Mouse (Mus musculus): ENCODE measurements around the gene Synj2. TPM values are rescaled to one million over a fixed set of nuclear protein-coding genes. Genes with fewer than 3 reads are reported as not detected.
A peak's percentile ranks its signal among the peaks of the same experiment; 100 is the strongest.

The Synj2 gene
- polyA plus RNA-seq (2016; fragmentation: Nextera tagmentation; extraction: Ambion mirVana), result 0.59 and 1.4 TPM in 2 replicates

DNA sequence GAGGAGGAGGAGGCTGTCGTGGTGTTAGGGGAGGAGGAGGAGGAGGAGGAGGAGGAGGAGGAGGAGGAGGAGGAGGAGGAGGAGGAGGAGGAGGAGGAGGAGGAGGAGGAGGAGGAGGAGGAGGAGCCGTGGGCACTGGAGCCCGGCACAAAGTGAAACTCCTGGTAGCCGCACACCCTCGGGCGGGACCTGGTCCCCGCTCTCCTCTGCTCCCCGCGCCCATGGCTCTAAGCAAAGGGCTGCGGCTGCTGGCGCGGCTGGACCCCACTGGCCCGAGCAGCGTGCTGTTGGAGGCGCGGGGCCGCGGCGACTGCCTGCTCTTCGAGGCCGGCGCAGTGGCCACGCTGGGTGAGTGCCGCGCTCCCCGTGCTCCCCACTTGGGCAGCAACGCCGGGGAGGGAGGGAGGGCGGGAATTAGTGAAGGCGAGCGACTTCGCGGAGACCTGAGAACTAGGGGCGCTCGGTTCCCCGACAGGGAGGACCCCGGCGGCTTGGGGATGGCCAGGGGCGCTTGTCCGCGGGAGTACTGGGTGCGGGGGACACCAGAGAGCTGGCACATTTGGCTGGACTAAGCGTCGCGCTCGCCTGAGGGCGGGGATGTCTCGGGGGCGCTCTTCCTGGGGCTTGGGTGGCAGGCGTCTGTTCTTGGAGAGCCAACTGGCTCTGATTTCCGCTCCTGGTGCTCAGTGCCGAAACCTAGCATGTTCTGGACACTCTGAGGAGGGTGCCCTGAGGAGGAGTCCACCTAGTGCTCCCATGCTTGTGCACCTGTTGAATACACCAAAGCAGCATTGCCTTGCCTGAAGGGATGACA is at the start of gene Synj2:
Synj2 (plus strand) TSS at position 51 of the 814 bp plus-strand sequence.
- peak; percentile 78 for ATAC-seq (ENCODE audit: low FRiP score, low read depth)
- peak within 1 kb of the TSS; percentile 66 for H3K4me2 ChIP-seq (replicated peaks)
- H3K27me3 ChIP-seq, result peaks cover 53% of the 10 kb centered on the region
- H3K36me3 ChIP-seq, result no peaks in the 10 kb centered on the region
- peaks cover 11% of the 10 kb centered on the region for H3K4me1 ChIP-seq
- H3K4me3 ChIP-seq, result peak within 1 kb of the TSS; percentile 53
- H3K9ac ChIP-seq (replicated peaks), result peak within 1 kb of the TSS; percentile 56
- no peaks in the 10 kb centered on the region for H3K9me3 ChIP-seq
- H3K27ac ChIP-seq (replicated peaks), result no peak within 1 kb of the TSS
- WGBS, result 2% methylated on average over 33 of the region's 52 CpGs

DNA sequence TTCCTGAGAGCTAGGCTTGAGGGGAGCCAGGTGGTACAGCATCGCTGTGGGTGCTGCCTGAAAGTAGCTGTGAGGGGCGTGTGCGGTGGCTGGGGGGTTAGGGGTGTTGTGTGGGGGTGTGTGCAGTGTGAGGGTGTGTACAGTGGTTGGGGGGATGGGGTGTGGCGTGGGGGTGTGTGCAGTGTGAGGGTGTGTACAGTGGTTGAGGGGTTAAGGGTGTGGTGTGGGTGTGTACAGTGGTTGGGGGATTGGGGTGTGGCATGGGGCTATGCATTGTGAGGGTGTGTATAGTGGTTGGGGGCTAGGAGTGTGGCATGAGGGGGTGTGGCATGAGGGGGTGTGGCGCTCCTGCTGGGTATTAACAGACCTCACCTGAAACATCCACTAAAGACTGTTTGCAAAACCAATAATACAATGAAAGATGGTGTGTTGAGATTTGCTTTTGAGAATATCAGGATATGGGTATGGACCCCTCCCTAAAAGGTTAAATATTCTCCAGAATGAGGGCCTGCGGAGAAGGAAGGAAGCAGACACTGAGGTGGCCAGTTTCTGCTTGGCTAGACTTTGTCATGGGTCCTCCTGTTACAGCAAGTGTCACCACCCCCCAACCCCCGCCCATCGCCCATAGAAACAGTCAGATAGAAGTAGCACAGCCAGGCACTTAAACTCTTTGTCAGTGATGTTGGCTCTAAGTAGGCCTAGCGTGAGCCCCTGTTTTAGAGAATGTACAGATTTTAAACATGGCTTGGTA is 49.0 kb upstream of the Synj2 start:
- peaks cover 6% of the 10 kb centered on the region for H3K4me1 ChIP-seq
- WGBS, result 86% methylated on average over 9 of the region's 9 CpGs
- no peak; the same call in 1 of the 2 replicates for ATAC-seq (ENCODE audit: low FRiP score, low read depth)

DNA sequence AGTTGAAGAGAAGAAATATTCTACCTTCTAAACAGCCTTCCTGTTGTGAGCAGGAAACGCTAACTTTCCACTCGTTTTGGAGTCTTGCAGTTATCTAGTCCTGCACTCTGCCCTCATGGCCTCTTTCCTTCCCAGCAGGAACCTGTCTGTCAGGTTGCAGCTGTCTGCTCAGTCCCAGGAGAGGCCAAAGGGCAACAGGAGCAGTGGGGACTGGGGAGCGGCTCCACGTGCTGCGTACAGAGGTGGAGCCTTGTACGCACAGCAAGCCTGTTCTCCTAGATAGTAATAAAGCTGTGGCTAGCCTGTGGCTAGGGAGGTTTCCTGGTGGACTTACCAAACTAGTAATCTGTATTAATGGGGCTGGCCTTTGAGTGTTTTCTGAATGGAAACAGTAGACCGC is 48.0 kb upstream of the Synj2 start:
- Histone ChIP-seq H3K9ac (replicated peaks) (no peak overlapping the region), H3K27ac (replicated peaks) (no peak overlapping the region), H3K36me3 (no peaks in the 10 kb centered on the region), H3K4me2 (replicated peaks) (no peak overlapping the region), H3K9me3 (no peaks in the 10 kb centered on the region), H3K4me3 (no peak overlapping the region), H3K27me3 (no peaks in the 10 kb centered on the region), H3K4me1 (peaks cover 6% of the 10 kb centered on the region)
- whole genome bisulfite sequencing, result 24% methylated on average over 7 of the region's 7 CpGs
- no peak for ATAC-seq (ENCODE audit: low FRiP score, low read depth)

More for the DNA sequence above, 49.0 kb upstream of the Synj2 start:
- Histone ChIP-seq H3K36me3 (no peaks in the 10 kb centered on the region), H3K4me2 (replicated peaks) (no peak overlapping the region), H3K4me3 (no peak overlapping the region), H3K9ac (replicated peaks) (no peak overlapping the region), H3K9me3 (no peaks in the 10 kb centered on the region), H3K27me3 (no peaks in the 10 kb centered on the region), H3K27ac (replicated peaks) (no peak overlapping the region)

DNA sequence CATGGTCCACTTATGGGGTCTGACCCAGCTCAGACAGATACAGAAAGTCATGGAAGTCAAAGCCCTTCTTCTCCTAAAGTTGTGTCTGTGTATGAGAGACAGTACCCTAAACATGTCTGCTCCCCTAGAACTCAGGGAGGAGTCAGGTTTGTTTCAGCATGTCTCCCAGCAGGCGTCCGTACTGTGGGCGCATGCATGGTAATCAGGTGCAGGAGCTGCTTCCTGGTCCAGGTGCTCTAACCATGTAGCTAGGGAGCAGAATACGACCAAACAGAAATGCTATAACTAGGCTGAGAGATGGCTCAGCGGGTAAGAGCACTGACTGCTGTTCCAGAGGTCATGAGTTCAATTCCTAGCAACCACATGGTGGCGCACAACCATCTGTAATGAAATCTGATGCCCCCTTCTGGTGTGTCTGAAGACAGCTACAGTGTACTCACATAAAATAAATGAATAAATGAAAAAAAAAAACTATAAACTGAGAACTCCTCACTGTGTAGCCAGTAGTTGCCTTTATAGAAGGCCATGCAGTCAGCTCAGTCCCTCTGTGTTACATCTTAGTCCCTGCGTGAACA is 47.4 kb upstream of the Synj2 start:
- no peaks in the 10 kb centered on the region for H3K36me3 ChIP-seq
- no peak for ATAC-seq (ENCODE audit: low FRiP score, low read depth)
- no peak overlapping the region for H3K4me3 ChIP-seq
- WGBS, result 74% methylated on average over 7 of the region's 7 CpGs
- H3K27me3 ChIP-seq, result no peaks in the 10 kb centered on the region
- peaks cover 6% of the 10 kb centered on the region for H3K4me1 ChIP-seq
- H3K9ac ChIP-seq (replicated peaks), result no peak overlapping the region
- H3K27ac ChIP-seq (replicated peaks), result no peak overlapping the region
- no peak overlapping the region for H3K4me2 ChIP-seq (replicated peaks)
- no peaks in the 10 kb centered on the region for H3K9me3 ChIP-seq

DNA sequence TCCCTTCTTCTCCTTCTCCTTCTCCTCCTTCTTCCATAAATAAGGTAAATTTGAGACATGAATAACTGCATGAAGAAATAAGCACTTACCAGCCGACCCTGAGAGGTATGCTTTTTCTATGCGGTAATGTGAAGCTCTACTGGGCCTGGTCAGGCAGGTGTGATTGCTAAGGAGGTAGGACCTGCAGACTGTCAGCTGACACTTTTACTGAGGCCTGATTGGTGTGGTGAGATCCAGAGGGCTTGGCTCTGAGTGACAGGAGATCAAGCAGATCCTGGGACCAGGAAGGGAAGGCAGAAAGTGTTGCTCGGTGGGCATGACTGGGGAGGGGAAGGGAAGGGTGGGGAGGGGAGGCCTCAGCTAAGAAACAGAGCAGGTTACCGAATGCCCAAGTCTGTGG is 45.0 kb upstream of the Synj2 start:
- peaks cover 6% of the 10 kb centered on the region for H3K4me1 ChIP-seq

DNA sequence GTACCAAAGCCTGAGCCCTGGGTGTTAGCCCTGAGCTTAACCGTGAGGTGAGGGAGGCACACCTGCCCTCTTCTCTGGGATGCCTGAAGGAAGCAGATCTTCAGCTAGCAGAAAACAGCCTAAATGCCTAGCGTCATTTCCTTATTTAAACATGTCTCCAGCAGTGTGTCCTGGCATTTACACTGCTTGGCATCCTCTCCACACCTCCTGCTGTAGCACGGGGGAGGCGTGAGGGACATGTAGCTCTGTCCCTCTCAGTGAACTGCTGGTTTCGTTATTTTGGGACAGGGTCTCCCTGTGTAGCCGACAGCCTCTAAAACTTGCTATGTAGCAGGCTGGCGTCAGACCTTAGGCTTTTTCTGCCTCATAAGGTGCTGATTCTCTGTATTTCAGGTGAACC is 44.5 kb upstream of the Synj2 start:
- H3K36me3 ChIP-seq, result peaks cover 9% of the 10 kb centered on the region; the same call in 1 of the 2 replicates
- H3K9me3 ChIP-seq, result no peaks in the 10 kb centered on the region
- peaks cover 6% of the 10 kb centered on the region for H3K4me1 ChIP-seq
- H3K27me3 ChIP-seq, result no peaks in the 10 kb centered on the region
- WGBS, result 94% methylated on average over 7 of the region's 7 CpGs
- H3K4me3 ChIP-seq, result no peak overlapping the region
- no peak for ATAC-seq (ENCODE audit: low FRiP score, low read depth)
- no peak overlapping the region for H3K27ac ChIP-seq (replicated peaks)
- H3K9ac ChIP-seq (replicated peaks), result no peak overlapping the region
- no peak overlapping the region for H3K4me2 ChIP-seq (replicated peaks)

More for the DNA sequence above, 45.0 kb upstream of the Synj2 start:
- Histone ChIP-seq H3K36me3 (peaks cover 9% of the 10 kb centered on the region; the same call in 1 of the 2 replicates), H3K9ac (replicated peaks) (no peak overlapping the region), H3K4me2 (replicated peaks) (no peak overlapping the region), H3K9me3 (no peaks in the 10 kb centered on the region), H3K27ac (replicated peaks) (no peak overlapping the region), H3K27me3 (no peaks in the 10 kb centered on the region), H3K4me3 (no peak overlapping the region)
- 73% methylated on average over 4 of the region's 4 CpGs for WGBS
- ATAC-seq (ENCODE audit: low FRiP score, low read depth), result no peak

DNA sequence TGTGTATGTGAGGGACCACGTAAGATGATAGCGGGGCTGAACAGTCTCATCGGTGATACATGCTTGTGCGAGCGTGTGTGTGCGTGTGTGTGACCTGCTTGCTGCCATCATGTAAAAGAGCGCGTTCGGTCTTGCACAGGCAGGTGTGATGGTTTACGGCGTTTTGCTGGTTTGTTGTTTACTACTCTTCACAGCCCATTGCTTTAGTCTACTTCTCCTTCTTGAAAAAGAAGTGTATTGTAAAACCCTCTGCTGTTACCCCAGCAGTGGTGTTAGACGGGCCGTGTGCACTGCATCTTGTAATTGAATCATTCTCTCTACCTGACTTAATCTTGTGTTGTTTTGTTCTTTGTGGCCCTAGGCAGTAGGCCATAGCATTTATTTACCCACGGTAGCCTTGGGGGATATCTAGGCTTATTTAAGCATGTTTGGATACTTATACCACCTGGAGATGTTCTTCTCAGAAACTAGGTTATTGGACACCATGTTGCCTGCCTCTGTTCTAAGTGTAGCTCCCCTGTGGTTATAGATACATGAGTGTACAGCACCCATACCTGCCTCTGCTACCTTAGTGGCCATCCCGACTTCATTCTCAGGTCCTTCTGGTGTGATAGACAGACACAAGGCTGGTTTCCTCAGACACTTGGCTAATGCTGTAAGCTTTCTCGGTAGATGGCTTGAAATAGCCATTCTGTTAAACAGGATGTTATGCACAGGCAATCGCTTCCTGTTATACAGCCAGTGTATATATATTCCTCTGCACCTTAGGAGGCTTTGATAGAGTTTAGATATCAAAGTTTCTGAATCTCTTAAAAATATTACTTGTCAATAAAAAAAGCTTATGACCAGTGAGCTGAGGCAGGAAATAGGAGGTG is 43.5 kb upstream of the Synj2 start:
- Histone ChIP-seq H3K9me3 (no peaks in the 10 kb centered on the region), H3K4me3 (no peak overlapping the region), H3K4me1 (peaks cover 6% of the 10 kb centered on the region), H3K27ac (replicated peaks) (no peak overlapping the region), H3K9ac (replicated peaks) (no peak overlapping the region), H3K4me2 (replicated peaks) (no peak overlapping the region), H3K27me3 (no peaks in the 10 kb centered on the region), H3K36me3 (peaks cover 14% of the 10 kb centered on the region)
- 93% methylated on average over 17 of the region's 17 CpGs for WGBS
- ATAC-seq (ENCODE audit: low FRiP score, low read depth), result no peak

DNA sequence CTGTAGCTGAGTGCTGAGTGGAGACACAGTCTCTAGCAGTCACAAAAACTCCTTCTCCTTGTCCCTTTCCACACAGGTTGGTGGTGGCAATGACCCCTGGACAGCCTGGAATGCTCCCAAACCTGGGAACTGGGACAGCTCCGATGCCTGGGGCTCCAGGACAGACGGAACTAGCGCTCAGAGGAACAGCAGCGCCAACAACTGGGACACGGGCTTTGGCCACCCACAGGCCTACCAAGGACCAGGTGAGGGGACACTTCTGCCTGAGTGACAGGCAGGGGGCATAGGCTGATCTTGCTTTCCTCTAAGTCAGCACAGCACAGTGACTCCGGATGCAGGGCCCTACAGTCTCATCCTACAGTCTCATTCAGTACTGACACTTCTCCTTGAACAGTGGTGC is 41.8 kb upstream of the Synj2 start:
- no peak overlapping the region for H3K27ac ChIP-seq (replicated peaks)
- H3K4me2 ChIP-seq (replicated peaks), result no peak overlapping the region
- peaks cover 14% of the 10 kb centered on the region for H3K36me3 ChIP-seq
- H3K27me3 ChIP-seq, result no peaks in the 10 kb centered on the region
- no peak overlapping the region for H3K9ac ChIP-seq (replicated peaks)
- 94% methylated on average over 6 of the region's 6 CpGs for WGBS
- H3K4me1 ChIP-seq, result no peaks in the 10 kb centered on the region
- H3K9me3 ChIP-seq, result no peaks in the 10 kb centered on the region
- ATAC-seq (ENCODE audit: low FRiP score, low read depth), result no peak
- H3K4me3 ChIP-seq, result no peak overlapping the region

DNA sequence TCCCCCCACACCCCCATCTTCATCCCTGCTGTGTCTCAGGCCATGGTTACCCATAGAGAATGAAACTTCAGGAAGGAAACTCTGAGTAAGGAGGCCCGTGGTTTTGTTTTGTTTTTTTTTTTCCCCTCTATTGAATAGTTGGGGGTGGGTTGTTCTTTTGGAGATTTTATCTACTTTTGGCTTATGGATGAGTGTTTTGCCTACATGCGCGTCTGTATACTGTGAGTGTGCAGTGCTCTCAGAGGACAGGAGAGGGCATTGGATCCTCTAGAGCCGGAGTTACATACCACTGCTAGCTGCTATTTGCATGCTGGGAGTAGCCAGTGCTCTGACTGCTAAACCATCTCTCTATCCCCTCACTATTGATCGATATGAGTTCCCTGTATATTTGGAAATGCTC is 39.7 kb upstream of the Synj2 start:
- Histone ChIP-seq H3K27ac (replicated peaks) (no peak overlapping the region), H3K36me3 (peaks cover 14% of the 10 kb centered on the region), H3K4me3 (no peak overlapping the region), H3K4me1 (no peaks in the 10 kb centered on the region), H3K4me2 (replicated peaks) (no peak overlapping the region), H3K9me3 (no peaks in the 10 kb centered on the region), H3K9ac (replicated peaks) (no peak overlapping the region), H3K27me3 (no peaks in the 10 kb centered on the region)
- no peak for ATAC-seq (ENCODE audit: low FRiP score, low read depth)
- WGBS, result 83% methylated on average over 5 of the region's 5 CpGs

DNA sequence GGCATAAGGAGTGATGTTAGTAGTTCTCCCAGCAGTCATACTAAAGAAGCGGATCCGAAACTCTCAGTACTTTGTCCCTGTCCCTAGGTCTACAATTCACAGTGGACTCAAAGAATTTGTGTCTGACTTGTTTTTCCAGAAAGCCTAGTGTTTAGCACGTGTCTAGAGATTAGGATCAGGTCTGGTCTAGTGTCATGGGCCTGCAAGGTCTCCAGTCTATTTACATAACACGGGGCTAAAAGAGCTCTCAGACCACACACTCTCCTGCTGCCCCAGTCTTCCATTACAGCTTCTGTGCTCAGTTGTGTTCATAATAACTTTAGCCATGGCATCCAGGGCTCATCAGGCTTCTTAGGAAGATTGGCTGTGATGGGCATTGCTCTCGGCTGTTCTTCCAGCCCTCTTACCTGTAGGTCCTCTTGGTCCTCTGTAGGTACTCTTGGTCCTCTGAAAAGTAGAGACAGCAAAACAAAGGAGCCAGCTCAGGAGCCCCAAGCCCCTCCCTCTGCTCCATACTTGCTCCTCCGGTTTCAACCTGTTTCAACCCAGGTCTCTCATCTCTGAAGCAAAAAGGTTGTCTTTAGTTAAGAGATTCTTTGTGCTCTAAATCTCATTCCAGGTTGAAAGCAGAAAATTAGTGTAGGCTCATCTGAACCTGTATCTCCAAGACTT is 37.3 kb upstream of the Synj2 start:
- 81% methylated on average over 6 of the region's 6 CpGs for WGBS
- no peaks in the 10 kb centered on the region for H3K4me1 ChIP-seq
- H3K9me3 ChIP-seq, result no peaks in the 10 kb centered on the region
- ATAC-seq (ENCODE audit: low FRiP score, low read depth), result no peak
- H3K9ac ChIP-seq (replicated peaks), result no peak overlapping the region
- H3K27ac ChIP-seq (replicated peaks), result no peak overlapping the region
- H3K36me3 ChIP-seq, result peaks cover 14% of the 10 kb centered on the region
- H3K4me2 ChIP-seq (replicated peaks), result no peak overlapping the region
- H3K27me3 ChIP-seq, result no peaks in the 10 kb centered on the region
- H3K4me3 ChIP-seq, result no peak overlapping the region

DNA sequence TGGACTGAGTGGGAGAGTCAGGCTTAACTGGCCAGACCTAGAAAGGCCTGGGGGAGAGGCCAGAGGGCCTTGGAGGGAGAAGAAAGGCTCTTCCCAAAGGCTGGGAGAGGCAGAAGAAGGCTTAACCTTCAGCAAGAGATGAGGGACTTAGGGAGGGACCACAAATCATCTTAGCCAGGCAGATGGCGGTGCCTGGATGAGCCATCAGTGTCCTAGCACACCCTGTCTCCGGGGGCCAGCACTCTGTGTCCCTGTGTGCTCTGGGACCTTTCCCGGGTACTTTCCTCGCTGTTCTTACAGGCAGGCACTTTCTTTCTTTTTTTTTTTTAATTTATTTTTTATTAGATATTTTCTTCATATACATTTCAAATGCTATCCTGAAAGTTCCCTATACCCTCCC is 31.4 kb upstream of the Synj2 start:
- ATAC-seq (ENCODE audit: low FRiP score, low read depth), result no peak
- Histone ChIP-seq H3K9ac (replicated peaks) (no peak overlapping the region), H3K4me2 (replicated peaks) (no peak overlapping the region), H3K27me3 (no peaks in the 10 kb centered on the region), H3K27ac (replicated peaks) (no peak overlapping the region), H3K4me3 (no peak overlapping the region), H3K36me3 (0 out of 2 replicates have a peak, but pooled peaks cover 4% of the 10 kb centered on the region), H3K4me1 (no peaks in the 10 kb centered on the region), H3K9me3 (no peaks in the 10 kb centered on the region)
- 92% methylated on average over 4 of the region's 4 CpGs for WGBS

Data from midbrain, embryonic 12.5 days (tissue).